8 mouse cellular contexts compared by ENCODE assay signal in the genomic region with DNA sequence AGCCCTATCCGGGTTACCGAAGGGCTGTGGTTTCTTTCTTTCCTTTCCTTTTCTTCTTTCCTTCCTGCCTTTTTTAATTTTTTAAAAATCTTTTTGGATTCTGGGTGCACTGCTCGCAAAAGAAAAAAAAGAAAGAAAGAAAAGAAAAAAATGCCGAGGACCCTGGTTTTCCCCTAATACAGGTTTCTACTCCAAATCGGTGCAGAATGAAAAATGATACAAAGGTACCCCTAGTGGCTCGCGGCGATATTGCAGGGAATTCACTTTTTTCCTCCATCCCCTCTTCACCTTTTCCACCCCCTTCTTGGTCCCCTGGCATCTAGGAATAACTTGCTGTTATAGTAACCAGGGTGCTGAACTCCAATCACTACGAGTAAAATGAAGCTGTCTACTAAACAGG.
DNase-seq lines count a peak whose midpoint lies in the region; ATAC-seq and TF ChIP-seq lines count a peak whose summit lies in the region.

No protein-coding gene starts in this region.

- peak overlapping the region; percentile 49 for H3K4me3 ChIP-seq in lung, embryonic 14.5 days (ENCODE audit: low read depth, low read length)
- peak overlapping the region; percentile 81 for H3K4me3 ChIP-seq in cortical plate, adult 2 months (ENCODE audit: insufficient read depth, low read length)
- H3K4me3 ChIP-seq in kidney, postnatal 0 days (replicated peaks; ENCODE audit: low read depth, low read length), result peak overlapping the region; percentile 48
- H3K4me3 ChIP-seq in liver, embryonic 12.5 days, result peak overlapping the region; percentile 31

- H3K27ac ChIP-seq in lung, embryonic 14.5 days (ENCODE audit: low read depth), result no peak overlapping the region
- peak overlapping the region; percentile 93 for H3K27ac ChIP-seq in cortical plate, adult 2 months (ENCODE audit: insufficient read depth, low read length)
- H3K27ac ChIP-seq in kidney, postnatal 0 days, result no peak overlapping the region
- H3K27ac ChIP-seq in liver, embryonic 12.5 days, result no peak overlapping the region

- TF ChIP-seq POLR2A in cortical plate, adult 2 months (IDR thresholded peaks at IDR 0.05; ENCODE audit: extremely low read depth, insufficient read depth, low read length), result no peak

- no peaks in the 10 kb centered on the region for H3K27me3 ChIP-seq in lung, embryonic 14.5 days (ENCODE audit: insufficient read depth, low read length)
- no peaks in the 10 kb centered on the region for H3K27me3 ChIP-seq in kidney, postnatal 0 days (ENCODE audit: insufficient read depth, low read length)
- H3K27me3 ChIP-seq in liver, embryonic 12.5 days (replicated peaks), result peaks cover 14% of the 10 kb centered on the region

- H3K9me3 ChIP-seq in lung, embryonic 14.5 days (ENCODE audit: low read depth, low read length), result no peaks in the 10 kb centered on the region
- H3K9me3 ChIP-seq in kidney, postnatal 0 days (replicated peaks; ENCODE audit: low read length), result no peaks in the 10 kb centered on the region
- H3K9me3 ChIP-seq in liver, embryonic 12.5 days (replicated peaks), result no peaks in the 10 kb centered on the region

- no peaks in the 10 kb centered on the region for H3K36me3 ChIP-seq in lung, embryonic 14.5 days (ENCODE audit: insufficient read depth)
- H3K36me3 ChIP-seq in kidney, postnatal 0 days (ENCODE audit: insufficient read depth, low read length), result no peaks in the 10 kb centered on the region
- H3K36me3 ChIP-seq in liver, embryonic 12.5 days, result no peaks in the 10 kb centered on the region

- TF ChIP-seq CTCF in lung, embryonic 14.5 days (IDR thresholded peaks at IDR 0.05; ENCODE audit: low read depth), result peak; percentile 80
- peak; percentile 67 for TF ChIP-seq CTCF in cortical plate, adult 2 months (IDR thresholded peaks at IDR 0.05; ENCODE audit: extremely low read depth, insufficient read depth, low read length)
- peak; percentile 74 for TF ChIP-seq CTCF in kidney, postnatal 0 days (IDR thresholded peaks at IDR 0.05; ENCODE audit: low read depth)

- ATAC-seq in lung, embryonic 14.5 days (ENCODE audit: insufficient read depth), result no peak
- ATAC-seq in kidney, postnatal 0 days (replicated peaks; ENCODE audit: low FRiP score, low read depth), result no peak
- no peak for ATAC-seq in liver, embryonic 12.5 days
- ATAC-seq in monocyte, adult 5-6 weeks (replicated peaks; ENCODE audit: insufficient number of reproducible peaks, low FRiP score, low TSS enrichment, poor library complexity, severe bottlenecking), result no peak

- peak; percentile 81 for DNase-seq in lung, embryonic 14.5 days
- DNase-seq in lung, adult 18-20 months, result no peak
- DNase-seq in heart, adult 8-10 months (ENCODE audit: low spot score), result peak; percentile 2
- DNase-seq in kidney, postnatal 0 days (ENCODE audit: low spot score), result peak; percentile 72
- peak; percentile 42 for DNase-seq in ovary, postnatal 14 days (ENCODE audit: low spot score)

- H3K4me1 ChIP-seq in lung, embryonic 14.5 days (ENCODE audit: insufficient read depth), result no peaks in the 10 kb centered on the region
- H3K4me1 ChIP-seq in cortical plate, adult 2 months (ENCODE audit: control insufficient read depth, insufficient read depth, low read length), result peaks cover 2% of the 10 kb centered on the region; the same call in 1 of the 2 replicates
- H3K4me1 ChIP-seq in kidney, postnatal 0 days (replicated peaks; ENCODE audit: insufficient read depth, low read length), result no peaks in the 10 kb centered on the region
- no peaks in the 10 kb centered on the region for H3K4me1 ChIP-seq in liver, embryonic 12.5 days

- H3K4me2 ChIP-seq in lung, embryonic 14.5 days, result peak overlapping the region; percentile 85
- H3K4me2 ChIP-seq in kidney, postnatal 0 days (ENCODE audit: low read length), result peak overlapping the region; percentile 61
- H3K4me2 ChIP-seq in liver, embryonic 12.5 days, result peak overlapping the region; percentile 55

- 3% methylated on average over 9 of the region's 9 CpGs for WGBS in lung, embryonic 14.5 days
- under 1% methylated on average over 9 of the region's 9 CpGs for WGBS in kidney, postnatal 0 days
- WGBS in liver, embryonic 12.5 days (ENCODE audit: insufficient replicate concordance), result 1% methylated on average over 9 of the region's 9 CpGs

- H3K9ac ChIP-seq in lung, embryonic 14.5 days, result no peak overlapping the region; the same call in 1 of the 2 replicates
- H3K9ac ChIP-seq in kidney, postnatal 0 days (ENCODE audit: low read depth, low read length), result peak overlapping the region; percentile 31; the same call in 1 of the 2 replicates
- H3K9ac ChIP-seq in liver, embryonic 12.5 days, result no peak overlapping the region

Comparison
In these comparisons a context has a peak if more than half of its experiments do, and no peak if none do; other contexts are left out.
1. DNase-seq: peak in lung, embryonic 14.5 days (single experiment), heart, adult 8-10 months (single experiment), kidney, postnatal 0 days (single experiment) and ovary, postnatal 14 days (single experiment); none in lung, adult 18-20 months (0 of 2).
2. H3K4me3 ChIP-seq: peak in every context shown above with its lines; median percentile 81 in cortical plate, adult 2 months; 49 in lung, embryonic 14.5 days; 48 in kidney, postnatal 0 days; 31 in liver, embryonic 12.5 days.
3. Peak in every context shown above with its lines, with median percentiles within 50 percentile points of each other: H3K4me2 ChIP-seq and CTCF ChIP-seq.